Mouse (Mus musculus) gastrocnemius, adult 2 months (tissue): ENCODE measurements at regions not wholly inside any gene's neighbourhood (a gene's known extent, or its start where the extent isn't known, plus 50 kb on each side); places are given as distances from the start of the nearest gene placed in this dataset.
A peak's percentile ranks its signal among the peaks of the same experiment; 100 is the strongest.

ENCODE experiments used
- DNase-seq: peaks from one replicate; pipeline ENCODE4 v3.0.0; 2022
- H3K27ac ChIP-seq: fragments of 200-600 bp; 2 replicates; pipeline ENCODE4 v1.8.1; 2022; ENCODE audit warnings: mild to moderate bottlenecking
- H3K4me3 ChIP-seq: fragments of 200-600 bp; 2 replicates; pipeline ENCODE4 v1.8.1; 2022; ENCODE audit warnings: mild to moderate bottlenecking, moderate library complexity
- CTCF ChIP-seq: fragments of 200-600 bp; IDR thresholded peaks from 2 replicates; pipeline ENCODE4 v1.8.1; 2022; ENCODE audit warnings: antibody characterized with exemption, mild to moderate bottlenecking, moderate library complexity
- intact Hi-C: fragments of 180-260 bp; cut with DNase I; formaldehyde crosslinking; loops from one replicate; pipeline ENCODE4 v1.15.1; 2025

DNA sequence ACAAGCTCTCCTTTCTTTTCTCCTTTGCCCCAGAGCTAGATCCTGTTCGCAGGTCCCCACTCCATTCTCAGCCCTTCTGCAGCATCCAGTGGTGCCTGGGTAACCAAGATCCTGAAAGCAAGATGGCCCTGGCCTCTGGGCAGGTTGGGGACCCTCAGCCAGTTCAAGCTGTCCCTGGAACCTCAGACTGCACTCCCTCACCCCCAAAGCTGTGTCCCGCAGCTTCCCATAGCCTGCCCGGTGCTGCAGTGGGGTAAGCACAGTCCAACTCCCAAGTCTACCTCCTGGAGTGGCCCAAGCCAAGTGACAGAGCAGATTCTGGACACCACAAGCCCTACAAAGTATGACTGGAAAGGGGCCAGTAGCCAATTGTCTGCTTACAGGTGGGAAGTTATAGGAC is 195.4 kb upstream of the G6pd2 start:
- intact Hi-C loops: no loop called here
- peak; percentile 13 for DNase-seq
- Histone ChIP-seq H3K27ac (no peak overlapping the region), H3K4me3 (no peak overlapping the region)
- no peak for TF ChIP-seq CTCF

GRCm38 (mm10) chr5:61630398-61630797 is 178.2 kb upstream of the G6pd2 start:
- H3K27ac ChIP-seq: no peak overlapping the region
- no peak for DNase-seq
- intact Hi-C loops: no loop called here
- H3K4me3 ChIP-seq: no peak overlapping the region
- TF ChIP-seq CTCF: no peak

- H3K4me3 ChIP-seq: no peak overlapping the region
- no peak for TF ChIP-seq CTCF
- no peak overlapping the region for H3K27ac ChIP-seq
- intact Hi-C loops: no loop called here
- no peak for DNase-seq
These were observed 161.9 kb upstream of the G6pd2 start for GRCm38 (mm10) chr5:61646711-61647110.
